Mouse (Mus musculus): Measurements from ENCODE around the gene Maml1.
A peak's percentile ranks its signal among the peaks of the same experiment; 100 is the strongest.

The Maml1 gene

DNA sequence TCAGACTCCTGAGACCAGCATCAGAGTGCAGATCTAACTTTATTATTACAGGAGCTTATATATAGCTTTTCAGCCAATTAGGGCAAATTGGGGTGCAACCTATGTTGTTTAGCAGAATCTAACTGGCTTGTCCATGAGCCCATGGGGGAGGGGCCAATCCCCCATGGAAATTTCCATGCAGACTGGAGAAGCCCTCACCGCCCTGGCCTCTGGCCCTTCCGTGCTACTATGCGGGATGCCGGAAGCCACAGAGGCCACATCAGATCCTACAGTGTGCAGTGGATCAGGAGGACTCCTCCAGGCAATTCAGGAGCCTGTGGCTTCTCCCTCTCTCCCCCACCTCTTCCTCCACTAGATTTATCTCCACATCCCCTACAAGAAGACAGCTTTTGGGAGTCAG lies 74.3 kb downstream of the Maml1 start:
- DNase-seq: no peak

DNA sequence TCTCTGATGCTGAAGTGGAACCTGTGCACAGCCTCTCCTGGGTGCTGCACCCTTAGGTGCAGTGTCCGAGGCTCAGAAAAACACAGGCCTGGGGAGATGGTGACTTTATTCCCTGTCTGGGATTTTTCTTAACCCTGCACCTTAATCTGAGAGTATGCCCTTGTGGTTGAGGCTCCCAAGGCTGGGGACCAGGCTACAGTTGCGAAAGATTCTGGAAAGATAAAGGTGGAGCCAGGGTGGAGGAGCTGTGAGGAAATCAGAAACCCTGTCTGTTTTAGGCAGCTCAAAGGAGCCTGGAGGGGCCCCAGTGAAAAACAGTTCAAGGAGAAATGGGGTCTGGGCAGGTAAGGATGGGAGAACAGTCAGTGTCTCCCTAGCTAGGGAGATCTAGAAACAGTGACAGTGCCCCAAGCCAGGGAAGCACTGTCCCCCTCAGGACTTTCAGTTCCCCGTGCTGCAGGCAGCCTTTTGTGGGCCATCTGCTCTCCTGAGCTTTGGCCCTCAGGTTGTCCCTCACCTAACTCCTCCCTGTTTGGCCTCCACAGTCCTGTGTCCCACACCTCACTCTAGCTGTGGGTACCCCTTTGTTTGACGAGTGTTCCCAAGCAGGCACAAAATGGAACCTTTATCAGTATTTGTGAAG lies 75.3 kb downstream of the Maml1 start:
- DNase-seq: no peak

DNA sequence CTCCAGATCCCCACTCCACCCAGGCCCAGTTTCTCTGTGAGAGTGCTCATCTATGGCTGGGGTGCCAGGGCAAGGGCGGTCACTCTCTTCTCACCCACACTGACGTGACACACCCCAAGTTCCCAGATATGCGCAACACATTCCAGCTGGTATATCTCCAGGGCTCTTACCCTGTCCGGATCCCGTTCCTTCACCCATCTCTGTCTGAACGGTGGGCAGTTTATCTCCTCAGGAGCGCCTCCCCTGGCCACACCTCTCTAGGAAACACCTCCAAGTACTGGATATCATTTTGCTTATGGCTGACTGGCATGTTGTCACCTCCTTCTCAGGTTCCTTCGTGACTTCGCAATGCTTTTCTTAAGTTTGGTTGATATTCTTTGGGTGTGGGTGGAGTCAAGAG lies 76.5 kb downstream of the Maml1 start:
- no peak for DNase-seq

DNA sequence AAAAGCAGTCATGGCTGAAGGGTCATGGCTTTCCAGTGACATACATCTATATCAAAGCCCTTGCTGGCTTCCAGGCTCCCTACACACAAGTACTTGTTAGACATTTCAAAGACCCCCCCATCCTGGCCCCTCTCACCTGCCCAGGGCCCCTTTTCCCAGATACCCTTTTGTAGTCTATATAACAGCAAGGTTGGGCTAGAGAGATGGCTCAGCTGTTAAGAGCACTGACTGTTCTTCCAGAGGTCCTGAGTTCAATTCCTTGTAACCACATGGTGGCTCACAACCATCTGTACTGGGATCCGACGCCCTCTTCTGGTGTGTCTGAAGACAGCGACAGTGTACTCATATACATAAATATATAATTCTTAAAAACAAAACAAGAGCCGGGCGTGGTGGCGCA lies 77.5 kb downstream of the Maml1 start:
- DNase-seq: no peak

DNA sequence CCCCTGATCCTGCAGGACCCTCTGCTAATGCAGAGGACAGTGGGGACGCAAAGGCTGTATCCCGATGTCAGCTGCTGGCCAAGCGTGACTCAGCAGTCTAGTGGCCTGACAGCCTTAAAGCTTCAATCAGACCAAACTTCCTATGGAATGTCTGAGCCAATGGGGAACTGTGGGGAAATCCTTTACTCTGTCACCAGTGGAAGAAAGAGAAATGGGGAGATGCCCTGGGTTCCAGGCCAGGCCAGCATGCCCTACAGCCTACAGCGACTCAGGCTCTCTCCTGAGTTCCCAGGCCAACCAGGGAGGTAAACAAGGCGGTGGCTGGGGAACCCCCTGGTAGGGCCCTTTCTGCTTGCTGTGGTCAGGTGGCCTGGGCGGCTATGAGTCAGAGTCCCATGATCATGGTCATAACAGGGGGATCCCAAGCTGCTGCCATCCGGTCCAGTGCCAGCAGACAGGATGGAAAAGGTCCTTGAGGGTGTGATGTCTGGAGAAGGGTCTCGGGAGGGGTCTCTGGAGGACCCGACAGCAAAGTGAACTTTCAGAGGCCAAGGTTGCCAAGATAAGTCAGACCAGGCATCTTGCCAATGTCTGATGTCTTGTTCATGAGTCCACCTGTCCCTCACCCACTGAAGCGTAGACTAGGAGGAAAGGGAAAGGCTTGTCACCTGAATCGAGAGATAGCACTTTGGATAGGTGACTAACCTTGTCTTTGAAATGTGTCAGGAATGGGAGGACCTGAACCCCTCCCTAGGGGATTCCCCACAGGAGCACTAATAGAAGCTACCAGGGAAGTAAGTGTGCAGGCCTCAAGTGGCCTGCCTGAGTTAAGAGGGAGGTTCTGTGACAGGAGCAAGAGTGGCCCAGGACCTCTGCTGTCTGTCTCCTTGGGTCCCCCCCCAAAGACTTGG lies 79.0 kb downstream of the Maml1 start:
- peak; percentile 65 to 70 for DNase-seq

DNA sequence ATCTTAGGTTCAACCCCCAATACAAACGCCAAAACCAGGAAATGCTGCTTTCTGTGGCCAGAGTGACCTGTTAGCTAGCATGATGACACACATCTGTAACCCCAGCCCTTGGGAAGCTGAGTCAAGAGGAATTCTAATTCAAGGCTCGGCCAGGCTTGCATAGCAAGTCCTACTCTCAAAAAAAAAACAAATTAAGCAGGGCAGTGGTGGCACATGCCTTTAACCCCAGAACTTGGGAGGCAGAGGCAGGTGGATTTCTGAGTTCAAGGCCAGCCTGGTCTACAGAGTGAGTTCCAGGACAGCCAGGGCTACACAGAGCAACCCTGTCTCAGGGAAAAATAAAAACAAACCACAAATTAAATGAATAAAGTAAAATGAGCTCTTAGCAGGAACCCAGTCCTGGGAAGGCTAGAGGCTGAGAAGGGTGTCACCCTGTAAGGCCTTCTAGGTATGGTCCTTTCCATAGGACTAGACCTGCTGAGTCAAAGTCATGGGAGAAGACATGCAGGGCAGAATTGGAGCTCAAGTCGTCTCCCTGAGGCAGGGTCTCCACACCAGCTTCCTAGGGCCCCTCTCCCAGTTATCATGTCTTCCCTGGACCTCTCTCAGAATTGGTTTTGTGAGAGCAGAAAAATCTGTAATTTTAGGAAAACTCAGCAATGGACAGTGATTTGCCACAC lies 79.9 kb downstream of the Maml1 start:
- no peak for DNase-seq

DNA sequence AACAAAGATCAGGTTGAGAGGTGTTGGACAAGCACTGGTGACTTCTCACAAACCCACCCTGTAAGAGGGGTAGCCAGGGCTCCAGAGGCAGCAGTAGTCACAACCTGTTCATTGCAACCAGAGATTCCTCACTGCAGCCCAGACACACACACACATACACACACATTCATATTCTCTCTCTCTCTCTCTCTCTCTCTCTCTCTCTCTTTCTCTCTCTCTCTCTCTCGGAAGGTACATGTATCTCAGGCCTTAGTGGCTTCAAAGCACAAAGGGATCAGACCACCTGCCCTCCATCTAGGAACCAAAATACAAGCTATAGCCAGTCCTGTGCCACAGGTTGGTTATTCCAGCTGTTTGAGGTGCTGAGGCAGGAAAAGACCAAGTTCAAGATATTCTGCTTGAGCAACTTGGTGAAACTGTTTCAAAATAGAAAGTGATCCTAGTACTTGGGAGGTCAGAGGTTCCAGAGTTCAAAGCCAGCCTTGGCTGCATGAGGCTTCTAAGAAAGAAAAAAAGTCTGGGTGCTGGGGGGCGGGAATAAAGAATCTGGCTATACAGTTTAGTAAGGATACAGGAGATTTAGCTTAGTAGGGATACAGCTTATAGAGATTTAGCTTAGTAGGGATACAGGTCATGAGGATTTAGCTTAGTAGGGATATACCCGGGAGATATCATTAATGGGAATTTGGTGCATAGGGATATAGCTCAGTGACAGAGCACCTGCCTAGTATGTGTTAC lies 80.6 kb downstream of the Maml1 start:
- no peak for DNase-seq

DNA sequence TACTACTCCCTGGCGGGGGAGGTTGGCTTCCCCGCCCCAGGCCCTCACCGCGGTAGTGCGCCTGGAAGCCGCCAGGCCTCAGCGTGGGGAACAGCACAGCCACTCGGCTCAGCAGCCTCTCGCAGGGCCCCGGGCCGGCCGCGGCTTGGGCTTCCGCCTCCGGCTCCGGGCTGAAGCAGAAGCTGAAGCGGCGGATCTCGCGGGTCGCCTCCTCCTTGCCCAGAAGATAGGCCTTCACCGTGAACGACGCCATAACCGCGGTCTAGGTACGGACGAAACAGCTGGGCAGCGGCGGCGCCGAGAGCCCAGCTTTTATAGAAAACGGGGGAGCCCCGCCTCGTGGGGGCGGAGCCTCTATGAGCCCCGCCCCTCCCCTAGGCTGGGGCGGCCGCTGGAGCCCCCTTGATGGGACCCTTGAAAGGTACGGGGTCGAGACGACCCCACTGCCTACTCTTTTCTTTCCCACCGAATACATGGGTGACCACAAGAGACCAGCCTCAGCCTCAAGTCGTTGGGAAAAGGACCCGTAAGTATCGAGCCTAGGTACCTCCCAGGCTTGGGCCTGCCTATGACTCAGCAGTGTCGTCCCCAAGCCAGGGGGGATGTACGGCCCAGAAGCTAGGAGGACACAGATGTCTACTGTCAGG lies 81.5 kb downstream of the Maml1 start, which contains the start of the genes Sqstm1 and Mgat4b:
Sqstm1 (minus strand) TSS at position 323 of the 647 bp plus-strand sequence.
Mgat4b (plus strand) TSS at position 386 of the 647 bp plus-strand sequence.
- DNase-seq: peak; percentile 89 to 91

DNA sequence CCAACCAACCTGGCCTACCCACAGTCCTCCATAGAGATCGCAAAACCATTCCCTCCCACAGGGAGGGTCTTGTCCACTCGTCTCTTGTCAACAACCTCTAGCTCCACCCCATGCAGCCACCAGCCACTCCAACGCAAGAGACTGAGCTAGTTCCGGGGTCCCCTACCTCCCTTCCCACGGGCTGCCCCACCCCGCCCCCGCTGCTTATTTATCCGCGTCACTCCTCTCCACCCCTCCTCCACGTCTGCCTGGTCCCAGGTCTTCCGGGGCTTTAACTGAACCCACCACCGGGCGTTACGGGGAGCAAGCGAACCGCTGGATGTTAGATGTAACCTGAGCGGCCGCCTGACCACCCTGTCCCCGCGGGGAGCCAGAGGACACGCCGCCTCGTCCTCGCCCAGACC lies 82.0 kb downstream of the Maml1 start:
- DNase-seq: peak; percentile 92 to 93

DNA sequence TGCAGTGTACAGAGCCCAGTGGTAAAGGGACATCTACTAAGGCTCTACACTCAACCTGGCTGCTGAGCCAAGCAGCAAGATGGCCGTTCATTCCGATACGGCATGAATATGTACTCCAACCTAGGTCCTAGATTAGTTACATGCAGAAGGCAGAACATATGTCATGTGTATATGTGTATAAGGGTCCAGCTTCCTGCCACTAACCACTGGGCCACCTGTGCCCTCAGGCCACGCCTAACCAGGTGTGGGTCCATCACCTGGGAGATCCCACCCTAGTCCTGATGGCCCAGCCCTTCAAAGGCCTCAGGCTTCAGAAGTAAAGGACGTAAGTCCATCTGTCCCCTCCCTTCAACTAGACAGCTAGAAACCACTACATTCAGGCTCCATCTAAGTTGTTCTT lies 84.1 kb downstream of the Maml1 start:
- DNase-seq: no peak

DNA sequence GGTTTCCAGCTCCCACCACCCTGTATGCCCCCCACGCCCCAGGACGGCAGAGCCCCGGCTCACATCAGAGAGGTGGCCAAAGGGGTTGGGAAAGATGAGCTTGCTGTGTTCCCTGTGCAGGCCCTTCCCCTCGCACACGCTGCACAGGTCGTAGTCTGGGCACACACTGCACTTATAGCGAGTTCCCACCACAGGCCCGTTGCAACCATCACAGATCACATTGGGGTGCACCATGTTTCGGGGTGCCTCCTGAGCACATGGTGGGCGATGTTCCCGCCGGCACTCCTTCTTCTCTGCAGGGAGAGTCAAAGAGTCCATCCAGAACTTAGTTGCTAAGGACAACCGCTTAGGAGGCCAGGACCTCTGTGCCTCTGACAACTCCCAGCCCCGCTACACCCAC lies 84.8 kb downstream of the Maml1 start:
- no peak for DNase-seq

DNA sequence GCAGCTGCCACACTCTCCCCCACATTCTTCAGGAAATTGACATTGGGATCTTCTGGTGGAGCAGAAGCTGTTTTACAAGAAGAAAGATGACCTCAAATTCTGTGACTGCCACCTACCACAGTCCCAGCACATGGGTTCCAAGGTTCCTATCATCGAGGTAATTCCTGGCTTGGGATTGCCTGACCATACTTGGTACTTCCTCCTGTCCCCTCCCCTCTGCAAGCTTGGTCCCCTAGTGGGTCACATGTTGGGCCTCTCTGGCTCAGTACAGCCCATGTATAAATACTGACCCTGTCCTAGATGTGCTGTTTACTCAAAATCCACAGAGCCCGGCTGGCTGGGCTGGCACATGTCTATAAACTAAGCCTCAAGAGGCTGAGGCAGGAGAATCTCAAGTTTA lies 86.1 kb downstream of the Maml1 start:
- no peak for DNase-seq
